Mouse (Mus musculus) ES-Bruce4 (cell line): ENCODE measurements around the gene Ptms.

ENCODE experiments used
- CTCF ChIP-seq: IDR thresholded peaks from one replicate; pipeline ENCODE4 v1.8.1; 2011; ENCODE audit warnings: low read depth, low read length
- POLR2A ChIP-seq: IDR thresholded peaks from one replicate; pipeline ENCODE4 v1.8.1; 2011; ENCODE audit warnings: low read length; ENCODE audit not compliant: insufficient read depth

- TF ChIP-seq CTCF (no peak), POLR2A (no peak)
Measured at GRCm38 (mm10) chr6:124925173-124925793, 5.4 kb upstream of the Ptms start.
